Mouse (Mus musculus): Measurements from ENCODE around the gene Sh3rf3. TPM values are rescaled to one million over a fixed set of nuclear protein-coding genes. Genes with fewer than 3 reads are reported as not detected.

Gene Sh3rf3
- total RNA-seq, 2 experiments from 2014 or later, result 38.6 to 41.5 TPM

DNA sequence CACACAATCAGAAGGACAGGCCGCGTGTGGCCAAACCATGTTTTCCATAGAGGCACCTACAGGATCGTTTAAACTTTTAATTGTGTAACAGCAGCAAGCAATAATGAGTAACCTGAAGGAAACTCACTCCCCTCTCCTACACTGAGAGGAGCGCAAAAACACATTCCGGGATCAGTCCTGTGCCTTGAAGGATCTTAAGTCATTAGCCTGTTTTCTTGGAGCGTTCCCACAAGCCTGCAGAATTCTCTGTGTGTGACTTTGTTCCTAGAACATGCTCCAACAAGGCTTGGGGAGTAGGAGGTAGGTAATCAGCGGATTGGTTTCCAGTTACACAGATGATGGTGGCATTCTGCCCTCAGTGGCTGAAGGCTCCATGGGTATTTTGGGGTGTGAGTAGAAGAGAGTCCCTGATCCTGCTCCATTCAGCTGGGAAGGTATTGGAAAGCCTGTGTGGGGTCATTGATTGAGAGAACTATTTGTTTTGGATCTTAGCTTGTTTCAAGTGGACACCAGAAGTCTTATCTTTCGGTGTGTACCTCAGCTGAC, 108.6 kb downstream of the Sh3rf3 start:
- no peak for DNase-seq

GRCm38 (mm10) chr10:58922216-58922829, 109.2 kb downstream of the Sh3rf3 start:
- DNase-seq, result no peak

DNA sequence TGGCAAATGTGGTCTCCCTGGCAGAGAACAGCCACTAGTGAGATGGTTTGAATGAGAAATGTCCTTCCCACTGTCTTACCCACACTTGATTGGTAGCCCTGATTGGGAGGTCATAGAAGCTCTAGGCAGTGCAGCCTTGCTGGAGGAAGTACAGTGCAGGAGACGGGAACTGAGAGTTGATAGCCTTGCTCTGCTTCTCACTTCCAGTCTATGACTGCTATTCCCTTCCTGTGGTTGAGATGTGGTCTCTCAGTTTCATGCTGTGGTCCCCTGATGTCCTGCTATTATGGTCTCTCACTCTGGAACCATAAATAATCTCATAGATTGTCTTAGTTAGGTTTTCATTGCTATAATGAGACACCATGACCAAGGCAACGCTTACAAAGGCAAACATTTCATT, 109.8 kb downstream of the Sh3rf3 start:
- no peak for DNase-seq

GRCm38 (mm10) chr10:58926578-58926977, 113.4 kb downstream of the Sh3rf3 start:
- DNase-seq, result no peak

- no peak for DNase-seq
Measured at GRCm38 (mm10) chr10:58928952-58929442, 115.8 kb downstream of the Sh3rf3 start.

GRCm38 (mm10) chr10:58932151-58932773, 119.1 kb downstream of the Sh3rf3 start:
- DNase-seq, result no peak

DNA sequence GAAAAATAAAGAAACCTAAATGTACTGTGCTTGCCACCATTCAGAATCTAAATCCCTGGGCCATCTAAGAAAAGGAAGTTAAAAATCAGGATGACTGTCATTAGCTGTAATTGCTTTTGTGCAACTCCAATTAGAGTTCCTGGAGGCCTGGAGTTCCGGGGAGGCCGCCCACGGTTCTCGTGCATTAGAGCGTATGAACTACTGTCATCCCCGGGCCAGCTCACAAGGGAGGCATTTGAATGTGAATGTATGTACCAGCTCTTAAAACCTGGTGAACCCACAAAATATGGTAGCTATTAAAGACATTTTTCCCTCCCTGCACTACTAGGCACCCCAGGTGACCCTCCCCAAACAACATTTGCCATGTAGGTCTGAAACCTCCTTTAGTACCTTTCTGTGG, 122.4 kb downstream of the Sh3rf3 start:
- DNase-seq, result no peak

GRCm38 (mm10) chr10:58936441-58936860, 123.3 kb downstream of the Sh3rf3 start:
- no peak for DNase-seq

GRCm38 (mm10) chr10:58937521-58937920, 124.4 kb downstream of the Sh3rf3 start:
- DNase-seq, result no peak

DNA sequence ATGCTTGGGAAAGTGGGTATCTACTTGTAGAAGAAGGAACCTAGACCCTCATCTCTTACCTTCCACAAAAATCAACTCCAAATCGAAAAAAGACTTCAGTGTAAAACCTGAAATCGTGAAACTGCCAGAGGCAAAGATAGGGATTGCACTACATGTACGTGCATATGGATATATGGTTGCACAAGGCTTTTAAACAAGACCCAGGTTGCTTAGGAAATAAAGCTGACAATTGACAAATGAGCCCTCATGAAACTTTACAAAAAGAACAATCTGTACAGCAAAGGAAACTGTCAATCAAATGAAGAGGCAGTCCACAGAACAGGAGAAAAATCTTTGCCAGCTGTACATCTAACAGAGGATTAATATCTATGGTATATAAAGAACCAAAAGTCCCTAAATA, 129.7 kb downstream of the Sh3rf3 start:
- DNase-seq, result no peak

DNA sequence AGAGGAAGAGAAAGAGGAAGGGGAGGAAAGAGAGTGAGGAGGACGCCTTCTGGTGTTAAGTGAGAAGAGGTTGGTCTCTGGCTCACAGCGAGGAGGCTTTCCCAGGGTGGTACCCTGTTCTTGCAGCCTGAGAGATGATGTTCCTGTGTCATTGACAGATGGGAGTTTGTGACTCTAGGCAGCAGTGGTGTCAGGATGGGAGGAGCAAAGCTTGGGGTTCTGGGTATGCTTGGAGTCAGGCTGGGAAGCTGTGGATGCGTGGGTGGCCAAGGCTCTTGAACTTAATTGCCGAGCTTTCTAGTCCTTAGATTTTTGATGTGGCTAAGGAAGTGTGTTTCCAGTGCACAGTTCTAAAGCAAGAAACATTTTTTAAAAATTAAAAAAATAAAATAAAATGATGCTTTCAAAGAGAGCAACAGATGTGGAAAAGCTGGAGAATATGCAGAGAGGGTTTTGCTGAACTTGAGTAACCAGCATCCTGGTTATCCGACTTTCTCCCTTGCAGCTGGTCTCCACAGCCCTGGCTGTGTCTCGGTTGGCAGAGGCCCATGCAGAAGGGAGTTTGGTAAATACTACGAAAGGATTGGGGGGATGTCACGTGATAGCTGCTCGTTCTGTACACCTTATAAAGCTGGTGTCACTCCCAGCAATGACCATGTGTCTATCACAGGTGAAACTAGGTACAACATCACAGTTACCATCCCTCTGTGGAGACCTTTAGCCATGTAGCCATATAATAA, 130.7 kb downstream of the Sh3rf3 start:
- no peak for DNase-seq

DNA sequence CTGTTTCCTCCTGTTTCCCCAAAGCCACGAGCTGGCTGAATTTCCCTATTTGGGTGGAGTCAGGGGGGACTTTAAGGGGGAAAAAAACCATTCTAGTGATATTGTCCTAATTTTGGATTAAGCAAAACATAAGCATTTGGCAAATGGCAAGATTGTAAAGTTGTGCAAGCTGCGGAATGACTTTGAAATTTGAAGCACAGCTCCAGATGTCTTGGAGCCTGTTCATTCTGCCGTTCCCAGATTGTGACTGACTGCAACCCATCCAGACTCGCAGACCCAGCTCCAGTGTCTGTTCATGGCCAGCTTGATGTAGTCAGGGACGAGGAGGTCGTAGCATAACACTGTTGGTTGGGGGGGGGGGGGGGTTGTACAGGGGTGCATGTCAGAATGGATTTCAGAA, 131.8 kb downstream of the Sh3rf3 start:
- no peak for DNase-seq

DNA sequence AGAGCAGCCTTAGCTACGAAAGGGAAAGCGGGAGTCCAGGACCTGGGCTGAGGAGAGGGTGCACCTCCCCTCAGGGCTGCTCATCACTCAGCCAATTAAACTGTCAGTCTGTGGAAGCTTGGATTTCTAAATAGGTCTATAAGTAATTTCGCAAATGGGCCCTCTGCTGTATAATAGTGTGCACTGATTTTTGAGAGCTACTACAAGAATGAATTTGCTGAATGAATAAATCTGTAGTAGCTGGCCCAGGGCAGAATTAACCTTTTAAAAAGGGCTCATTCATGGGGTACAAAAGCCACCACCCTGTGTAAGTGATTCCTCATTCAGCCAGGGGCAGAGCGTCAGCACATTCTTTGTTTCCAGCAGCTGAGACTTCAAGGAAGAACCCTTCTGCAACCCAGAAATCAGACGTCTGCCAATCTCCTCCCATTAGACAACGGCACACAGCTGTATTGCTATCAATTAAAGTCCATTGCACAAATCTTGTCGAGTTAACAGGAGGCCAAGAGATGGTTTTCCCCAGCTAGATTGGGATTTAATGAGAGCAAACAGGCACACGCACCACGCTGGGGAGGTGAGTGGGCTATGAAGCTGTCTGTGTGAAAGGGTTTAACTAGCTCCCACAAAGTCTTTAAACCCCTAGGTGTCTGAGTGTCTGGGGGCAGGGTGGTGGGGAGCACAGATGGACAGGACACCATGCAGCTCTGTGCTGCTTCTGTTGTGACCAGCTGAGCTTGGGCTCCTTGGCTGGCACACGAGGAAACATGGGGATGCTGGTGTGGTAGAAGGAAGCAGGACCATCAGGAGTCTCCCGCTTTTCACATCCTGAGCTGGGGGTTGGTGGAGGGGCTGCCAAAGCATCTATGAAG, 136.8 kb downstream of the Sh3rf3 start:
- DNase-seq, result no peak

- no peak for DNase-seq
Measured at GRCm38 (mm10) chr10:58960193-58960592, 147.0 kb downstream of the Sh3rf3 start.

GRCm38 (mm10) chr10:58968236-58968635, 155.1 kb downstream of the Sh3rf3 start:
- no peak for DNase-seq

DNA sequence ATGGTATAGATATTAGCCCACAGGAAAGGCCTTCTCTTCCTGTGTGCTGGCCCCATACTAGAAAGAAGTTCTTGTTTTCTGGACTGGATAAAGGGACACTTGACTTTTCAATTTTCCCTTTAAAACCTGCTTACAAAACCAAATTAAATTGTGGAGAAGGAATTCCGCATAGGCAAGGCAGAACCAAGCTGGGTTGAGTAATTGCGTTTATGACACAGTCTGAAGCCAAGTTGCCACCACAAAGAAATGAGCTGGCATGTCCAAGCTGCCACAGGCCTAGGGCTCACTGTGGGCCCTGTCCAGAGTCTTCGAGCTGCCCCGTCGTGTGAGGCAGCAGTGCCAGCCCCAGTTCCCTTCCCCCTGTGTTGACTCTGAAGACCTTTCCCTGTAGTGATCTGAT, 156.2 kb downstream of the Sh3rf3 start:
- no peak for DNase-seq

GRCm38 (mm10) chr10:58972115-58972514, 159.0 kb downstream of the Sh3rf3 start:
- DNase-seq, result no peak

GRCm38 (mm10) chr10:58974138-58974537, 161.0 kb downstream of the Sh3rf3 start:
- no peak for DNase-seq

- DNase-seq, result no peak
Measured at GRCm38 (mm10) chr10:58979320-58979959, 166.3 kb downstream of the Sh3rf3 start.

GRCm38 (mm10) chr10:58981674-58982329, 168.6 kb downstream of the Sh3rf3 start:
- DNase-seq, result no peak

DNA sequence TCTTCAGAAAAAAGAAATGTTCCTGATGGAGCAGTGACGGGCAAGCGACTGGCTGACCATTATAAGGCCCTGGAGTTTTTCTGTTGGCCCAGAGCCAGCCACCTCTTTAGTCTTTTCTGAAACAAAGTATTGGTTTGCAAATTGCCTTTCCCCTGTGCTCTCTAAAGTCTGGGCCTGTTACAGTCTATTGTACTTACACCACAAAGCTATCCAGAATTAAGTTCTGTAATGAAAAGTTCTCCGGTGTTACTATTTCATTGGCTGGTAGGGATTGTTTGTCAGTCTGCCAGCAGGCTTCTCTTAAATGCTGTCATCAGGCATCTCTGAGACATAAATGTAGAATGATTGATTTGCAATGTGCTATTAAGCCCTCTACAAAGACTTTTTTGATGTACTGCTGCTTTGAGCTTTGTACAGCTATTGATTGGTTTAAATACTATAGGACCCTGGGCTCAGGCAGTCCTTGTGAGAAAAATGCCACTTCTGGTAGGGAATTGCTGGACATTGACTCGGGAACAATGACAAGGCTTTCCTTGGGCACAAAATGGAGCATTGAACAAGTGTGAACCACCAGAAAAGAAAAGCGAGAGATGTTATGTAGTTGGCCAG, 169.5 kb downstream of the Sh3rf3 start:
- DNase-seq, result no peak
